Mouse (Mus musculus) testis, adult 2 months (tissue): Measurements from ENCODE around the gene Prpf8.

ENCODE experiments used
- CTCF ChIP-seq: fragments of 200-500 bp; IDR thresholded peaks from 2 replicates; pipeline ENCODE4 v1.5.1; 2012; ENCODE audit warnings: low read depth, mild to moderate bottlenecking, inconsistent platforms, low read length, moderate library complexity; ENCODE audit not compliant: control insufficient read depth, insufficient read depth, insufficient replicate concordance
- POLR2A ChIP-seq: fragments of 200-500 bp; IDR thresholded peaks from 2 replicates; pipeline ENCODE4 v1.6.1; 2012; ENCODE audit warnings: low read depth, mild to moderate bottlenecking, inconsistent platforms, low read length, moderate library complexity; ENCODE audit not compliant: control insufficient read depth

- TF ChIP-seq CTCF (no peak), POLR2A (no peak)
Observed at GRCm38 (mm10) chr11:75508904-75509303, 22.3 kb downstream of the Prpf8 start.
